In genomic region chr4:33002081-33002480, GRCm38 (mm10) we compare ENCODE assay signal across 28 mouse cellular contexts.
"Had no signal": no experiment of that assay in that cellular context is flagged by ENCODE, and none has a peak within 500 bp of the region (broad histone marks: within the 10 kb centered on the region; RNA-seq: fewer than 3 reads in every experiment).

No protein-coding gene starts in this region.

- H3K4me1 ChIP-seq: embryonic facial prominence, embryonic 10.5 days; embryonic facial prominence, embryonic 12.5 days; embryonic facial prominence, embryonic 13.5 days; embryonic facial prominence, embryonic 15.5 days; forebrain, embryonic 10.5 days; forebrain, embryonic 12.5 days; forebrain, embryonic 13.5 days; forebrain, embryonic 15.5 days had no signal

- H3K27ac ChIP-seq: embryonic facial prominence, embryonic 10.5 days; embryonic facial prominence, embryonic 12.5 days; embryonic facial prominence, embryonic 13.5 days; embryonic facial prominence, embryonic 15.5 days; forebrain, embryonic 10.5 days; forebrain, embryonic 12.5 days; forebrain, embryonic 13.5 days; forebrain, embryonic 15.5 days; gastrocnemius, adult 2 months had no signal

- H3K9ac ChIP-seq: embryonic facial prominence, embryonic 12.5 days; embryonic facial prominence, embryonic 13.5 days; embryonic facial prominence, embryonic 15.5 days; forebrain, embryonic 12.5 days; forebrain, embryonic 13.5 days; forebrain, embryonic 15.5 days; forebrain, postnatal 0 days had no signal

- H3K36me3 ChIP-seq: embryonic facial prominence, embryonic 12.5 days; embryonic facial prominence, embryonic 13.5 days; embryonic facial prominence, embryonic 15.5 days had no signal

- H3K9me3 ChIP-seq: embryonic facial prominence, embryonic 10.5 days; embryonic facial prominence, embryonic 12.5 days; embryonic facial prominence, embryonic 13.5 days; embryonic facial prominence, embryonic 15.5 days; forebrain, embryonic 10.5 days; forebrain, embryonic 12.5 days; forebrain, embryonic 13.5 days; forebrain, embryonic 15.5 days had no signal

- ATAC-seq: forebrain, embryonic 13.5 days; forebrain, embryonic 14.5 days; forebrain, embryonic 15.5 days; forebrain, embryonic 16.5 days; forebrain, postnatal 0 days had no signal

- DNase-seq: cerebellum, adult 18-20 months; cerebellum, adult 2 months; cerebellum, adult 8-10 months; cerebellum, adult 9-10 months; cerebellum, adult 9-11 months; cerebellum, postnatal 10 days; cerebellum, postnatal 14 days; cerebellum, postnatal 25 days; cerebellum, postnatal 36 days; embryo, embryonic 11 days; forebrain, postnatal 0 days; gastrocnemius, adult 2 months; gastrocnemius, postnatal 10 days; gastrocnemius, postnatal 14 days; gastrocnemius, postnatal 25 days; gastrocnemius, postnatal 36 days; heart, adult 11 months had no signal

- H3K27me3 ChIP-seq: embryonic facial prominence, embryonic 12.5 days; embryonic facial prominence, embryonic 13.5 days; embryonic facial prominence, embryonic 15.5 days; forebrain, embryonic 12.5 days; forebrain, embryonic 13.5 days; forebrain, embryonic 15.5 days had no signal

- H3K4me2 ChIP-seq: embryonic facial prominence, embryonic 12.5 days; embryonic facial prominence, embryonic 13.5 days; embryonic facial prominence, embryonic 15.5 days; forebrain, embryonic 12.5 days; forebrain, embryonic 13.5 days; forebrain, embryonic 15.5 days had no signal

- H3K4me3 ChIP-seq: embryonic facial prominence, embryonic 10.5 days; embryonic facial prominence, embryonic 12.5 days; embryonic facial prominence, embryonic 13.5 days; embryonic facial prominence, embryonic 15.5 days; erythroblast, embryonic 14.5 days; forebrain, embryonic 10.5 days; forebrain, embryonic 12.5 days; forebrain, embryonic 13.5 days; forebrain, embryonic 15.5 days; gastrocnemius, adult 2 months had no signal
